Mouse (Mus musculus) bone marrow, adult 2 months (tissue): Measurements from ENCODE around the gene Esam.

ENCODE experiments used
- CTCF ChIP-seq: fragments of 200-500 bp; IDR thresholded peaks from 2 replicates; pipeline ENCODE4 v1.5.1; 2011; ENCODE audit warnings: low read length, control low read depth; ENCODE audit not compliant: control insufficient read depth, insufficient read depth
- POLR2A ChIP-seq: fragments of 200-500 bp; IDR thresholded peaks from 2 replicates; pipeline ENCODE4 v1.6.1; 2011; ENCODE audit warnings: low read depth, mild to moderate bottlenecking, control low read depth, low read length, borderline replicate concordance; ENCODE audit not compliant: control insufficient read depth

- TF ChIP-seq POLR2A (no peak), CTCF (no peak)
These were observed 38.3 kb upstream of the Esam start for GRCm38 (mm10) chr9:37489446-37490120.
